ENCODE assay signal across 9 mouse cellular contexts in the genomic region with DNA sequence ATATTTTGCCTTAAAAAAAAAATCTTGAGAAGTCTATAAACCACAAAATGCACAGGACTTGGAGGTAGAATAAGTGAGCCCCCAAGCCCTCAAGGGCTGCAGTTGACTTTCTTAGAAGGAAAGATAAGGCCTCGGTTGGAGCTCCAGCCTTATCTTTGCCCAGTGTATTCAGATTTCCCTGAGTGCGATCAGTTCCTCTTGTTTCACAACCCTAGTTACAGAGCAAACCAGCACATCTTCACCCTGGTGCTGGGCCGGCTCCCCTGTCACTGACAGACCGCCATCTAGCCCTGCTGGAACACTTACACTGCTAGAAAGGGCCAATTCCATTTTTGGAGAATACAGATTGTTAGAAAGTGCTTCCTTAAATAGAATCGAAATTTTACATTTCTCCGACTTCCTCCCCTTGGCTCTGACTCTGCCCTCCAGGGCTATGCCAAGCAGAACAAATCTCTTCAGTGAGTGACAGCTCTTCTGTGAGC.
DNase-seq lines count a peak whose midpoint lies in the region; ATAC-seq lines count a peak whose summit lies in the region.
"Had no signal": no experiment of that assay in that cellular context is flagged by ENCODE, and none has a peak within 500 bp of the region (broad histone marks: within the 10 kb centered on the region; RNA-seq: fewer than 3 reads in every experiment).

No protein-coding gene starts in this region.

- no peak overlapping the region for H3K4me2 ChIP-seq in midbrain, embryonic 15.5 days
- H3K4me2 ChIP-seq in midbrain, embryonic 13.5 days (replicated peaks), result no peak overlapping the region
- no peak overlapping the region for H3K4me2 ChIP-seq in hindbrain, embryonic 14.5 days (replicated peaks)

- H3K36me3 ChIP-seq in midbrain, embryonic 15.5 days (replicated peaks), result no peaks in the 10 kb centered on the region
- H3K36me3 ChIP-seq in midbrain, embryonic 13.5 days, result no peaks in the 10 kb centered on the region; the same call in 1 of the 2 replicates
- H3K36me3 ChIP-seq in hindbrain, embryonic 14.5 days (replicated peaks; ENCODE audit: control insufficient read depth, insufficient read depth), result peaks cover 16% of the 10 kb centered on the region

- DNase-seq in gastrocnemius, postnatal 14 days, result peak; percentile 10
- no peak for DNase-seq in gastrocnemius, postnatal 10 days
- DNase-seq in induced T-regulatory cell, adult 2 months (ENCODE audit: low read depth), result peak; percentile 50
- peak; percentile 31 for DNase-seq in telencephalon, adult 2 months (ENCODE audit: low read depth, low spot score)
- DNase-seq in left cerebral cortex, adult 11 months (ENCODE audit: low spot score), result no peak
- DNase-seq in hindbrain, embryonic 14.5 days (ENCODE audit: low spot score), result no peak
- DNase-seq: adrenal gland, postnatal 36 days had no signal

- ATAC-seq in midbrain, embryonic 15.5 days (replicated peaks), result peak; percentile 49; the same call in 1 of the 2 replicates
- no peak for ATAC-seq in midbrain, embryonic 13.5 days
- ATAC-seq in hindbrain, embryonic 14.5 days (ENCODE audit: low FRiP score), result no peak

- H3K9me3 ChIP-seq in midbrain, embryonic 15.5 days, result no peaks in the 10 kb centered on the region
- H3K9me3 ChIP-seq in midbrain, embryonic 13.5 days, result no peaks in the 10 kb centered on the region
- H3K9me3 ChIP-seq in hindbrain, embryonic 14.5 days (ENCODE audit: control insufficient read depth, low read length), result no peaks in the 10 kb centered on the region

- H3K27ac ChIP-seq in midbrain, embryonic 15.5 days, result peak overlapping the region; percentile 20; the same call in 1 of the 2 replicates
- H3K27ac ChIP-seq in midbrain, embryonic 13.5 days, result no peak overlapping the region
- H3K27ac ChIP-seq in hindbrain, embryonic 14.5 days, result no peak overlapping the region

- 70% methylated on average over 6 of the region's 6 CpGs for WGBS in midbrain, embryonic 15.5 days
- 84% methylated on average over 6 of the region's 6 CpGs for WGBS in midbrain, embryonic 13.5 days
- WGBS in hindbrain, embryonic 14.5 days, result 85% methylated on average over 6 of the region's 6 CpGs

- H3K4me1 ChIP-seq in midbrain, embryonic 15.5 days, result peaks cover 12% of the 10 kb centered on the region
- peaks cover 18% of the 10 kb centered on the region for H3K4me1 ChIP-seq in midbrain, embryonic 13.5 days (replicated peaks)
- H3K4me1 ChIP-seq in hindbrain, embryonic 14.5 days (replicated peaks; ENCODE audit: control insufficient read depth, insufficient read depth, low read length), result peaks cover 8% of the 10 kb centered on the region

- intact Hi-C loops in gastrocnemius, postnatal 14 days (cut with DNase I; ENCODE audit: low total_unique reads), result no loop called here

- no peaks in the 10 kb centered on the region for H3K27me3 ChIP-seq in midbrain, embryonic 15.5 days (replicated peaks)
- no peaks in the 10 kb centered on the region for H3K27me3 ChIP-seq in midbrain, embryonic 13.5 days
- H3K27me3 ChIP-seq in hindbrain, embryonic 14.5 days (ENCODE audit: control insufficient read depth, insufficient read depth, low read length), result no peaks in the 10 kb centered on the region

- no peak overlapping the region for H3K9ac ChIP-seq in midbrain, embryonic 15.5 days
- no peak overlapping the region for H3K9ac ChIP-seq in midbrain, embryonic 13.5 days (replicated peaks)
- H3K9ac ChIP-seq in hindbrain, embryonic 14.5 days, result no peak overlapping the region

- no peak overlapping the region for H3K4me3 ChIP-seq in midbrain, embryonic 15.5 days
- no peak overlapping the region for H3K4me3 ChIP-seq in midbrain, embryonic 13.5 days (replicated peaks)
- no peak overlapping the region for H3K4me3 ChIP-seq in hindbrain, embryonic 14.5 days (replicated peaks; ENCODE audit: low read length)

Comparison
In these comparisons a context has a peak if more than half of its experiments do, and no peak if none do; other contexts are left out.
1. DNase-seq: peak in gastrocnemius, postnatal 14 days (single experiment), induced T-regulatory cell, adult 2 months (single experiment) and telencephalon, adult 2 months (single experiment); none in gastrocnemius, postnatal 10 days (single experiment), left cerebral cortex, adult 11 months (single experiment) and hindbrain, embryonic 14.5 days (single experiment).